Mouse (Mus musculus): ENCODE measurements around the gene Numa1. TPM values are rescaled to one million over a fixed set of nuclear protein-coding genes. Genes with fewer than 3 reads are reported as not detected.
"Not testable (repeated sequence)": the region's sequence is repeated elsewhere in the genome, so short reads cannot be mapped to it uniquely, and the experiment has no call there.

Gene Numa1
- total RNA-seq (2021): 100 to 1,000 TPM; 179 to 203 TPM
- long read RNA-seq, experiment 1, transcript Numa1-202 (13 exons, 2,934 nt): major isoform, 13 of 36 reads
- long read RNA-seq, experiment 1, partial matches to known transcripts: 11 of 36 reads
- long read RNA-seq, experiment 1, other reads (novel, unspliced or antisense): 12 of 36 reads
- long read RNA-seq, experiment 2, transcript Numa1-202 (13 exons, 2,934 nt): major isoform, 9 of 40 reads
- long read RNA-seq, experiment 2, partial matches to known transcripts: 23 of 40 reads
- long read RNA-seq, experiment 2, other reads (novel, unspliced or antisense): 8 of 40 reads

DNA sequence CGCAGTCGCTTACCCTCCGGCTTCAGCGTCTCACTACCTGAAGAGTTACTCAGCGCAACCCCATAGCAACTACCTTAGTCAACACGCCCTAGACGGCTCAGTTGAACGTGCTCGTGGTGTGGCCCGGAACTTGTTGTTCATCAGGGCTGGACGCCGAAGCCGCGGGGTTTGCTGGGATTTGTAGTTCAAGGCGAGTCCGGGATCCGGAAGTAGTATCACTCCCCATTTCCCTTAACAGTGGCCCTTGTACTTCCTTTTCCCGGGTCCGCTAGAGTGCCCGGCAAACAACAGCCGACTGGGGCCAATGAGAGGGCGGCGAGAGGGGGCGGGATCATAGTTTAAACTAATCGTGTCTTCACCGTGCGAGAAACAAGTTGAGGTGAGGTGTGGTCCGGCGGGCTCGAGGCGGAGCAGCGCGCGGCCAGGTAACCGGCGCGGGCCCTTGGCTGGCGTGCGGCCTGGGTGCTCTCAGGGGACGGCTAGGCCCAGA is at the start of gene Numa1, which contains the start of gene Lrrc51:
Numa1 (plus strand) TSS at position 361 of the 490 bp plus-strand sequence.
Lrrc51 (minus strand) TSS at position 145 of the 490 bp plus-strand sequence.
- peak; percentile 76 to 94 for DNase-seq (ENCODE audit: low spot score in 2 of 2)

GRCm38 (mm10) chr7:101884160-101884559 is 49.8 kb upstream of the Numa1 start:
- no peak for DNase-seq (ENCODE audit: low spot score in 2 of 2)

DNA sequence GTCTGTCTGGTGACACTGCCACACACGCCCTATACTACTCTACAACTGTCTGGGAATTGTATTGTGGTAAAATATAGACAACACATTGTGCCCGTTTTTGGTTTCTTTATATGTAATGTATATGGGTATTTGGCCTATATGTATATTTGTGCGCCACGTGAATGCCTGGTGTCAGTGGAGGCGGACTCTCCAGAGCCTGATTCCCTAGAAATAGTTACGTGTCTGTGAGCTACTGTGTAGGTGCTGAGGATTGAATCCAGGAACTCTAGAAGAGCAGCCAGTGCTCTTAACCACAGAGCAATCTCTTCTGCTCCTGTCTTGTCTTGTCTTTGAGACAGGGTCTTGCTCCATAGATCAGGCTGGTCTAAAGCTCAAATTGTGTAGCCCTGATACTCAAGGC is 47.6 kb upstream of the Numa1 start:
- DNase-seq (ENCODE audit: low spot score in 2 of 2): no peak

- no peak for DNase-seq (ENCODE audit: low spot score in 2 of 2)
These were observed 45.5 kb upstream of the Numa1 start for GRCm38 (mm10) chr7:101888460-101888859.

GRCm38 (mm10) chr7:101895695-101896094 is 38.2 kb upstream of the Numa1 start:
- DNase-seq (ENCODE audit: low spot score in 2 of 2): no peak

DNA sequence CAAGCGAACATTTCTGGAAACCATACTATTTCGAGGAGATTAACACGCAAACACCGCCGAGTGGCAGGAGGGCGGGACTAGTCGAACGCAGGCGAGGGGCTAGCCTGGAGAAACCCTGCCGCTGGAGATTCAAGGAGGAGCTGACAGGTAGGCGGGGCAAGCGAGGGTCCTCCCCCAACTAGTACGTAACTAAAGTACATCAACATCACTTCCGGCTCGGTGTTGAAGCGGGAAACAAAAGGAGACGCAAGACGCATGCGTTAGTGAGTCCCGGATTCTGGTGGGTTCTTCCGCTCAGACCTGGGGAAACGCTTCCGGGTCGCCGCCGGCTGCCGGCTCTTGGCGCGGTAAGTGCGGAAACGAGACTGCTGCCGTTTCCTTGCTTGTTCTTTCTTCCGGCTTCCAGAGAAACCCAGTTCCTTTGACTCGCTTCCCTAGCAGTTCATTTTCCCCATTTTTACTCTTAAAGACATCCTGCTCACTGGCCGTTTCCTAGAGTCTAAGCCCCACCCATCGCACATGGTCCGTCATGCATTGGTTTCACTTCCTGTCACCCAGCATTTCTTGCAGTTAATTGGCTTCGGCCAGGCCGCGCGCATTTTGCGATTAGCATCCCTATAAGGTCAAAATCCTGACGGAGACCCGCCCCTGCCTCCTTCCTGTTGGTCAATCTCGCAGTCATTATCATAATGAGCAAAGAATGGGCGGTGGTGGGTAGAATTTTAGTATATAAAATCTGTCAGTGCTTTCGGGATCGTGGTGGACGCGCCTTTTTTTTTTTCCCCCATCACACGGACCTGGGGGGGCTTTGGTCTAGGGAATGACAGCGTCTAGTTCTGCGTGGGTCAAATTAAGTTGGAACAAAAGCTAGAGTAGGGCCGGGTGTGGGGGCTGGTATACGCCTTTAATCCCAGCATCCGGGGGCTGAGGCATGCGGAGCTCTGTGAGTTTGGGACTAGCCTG is 37.5 kb upstream of the Numa1 start:
- peak; percentile 75 to 91 for DNase-seq (ENCODE audit: low spot score in 2 of 2)

DNA sequence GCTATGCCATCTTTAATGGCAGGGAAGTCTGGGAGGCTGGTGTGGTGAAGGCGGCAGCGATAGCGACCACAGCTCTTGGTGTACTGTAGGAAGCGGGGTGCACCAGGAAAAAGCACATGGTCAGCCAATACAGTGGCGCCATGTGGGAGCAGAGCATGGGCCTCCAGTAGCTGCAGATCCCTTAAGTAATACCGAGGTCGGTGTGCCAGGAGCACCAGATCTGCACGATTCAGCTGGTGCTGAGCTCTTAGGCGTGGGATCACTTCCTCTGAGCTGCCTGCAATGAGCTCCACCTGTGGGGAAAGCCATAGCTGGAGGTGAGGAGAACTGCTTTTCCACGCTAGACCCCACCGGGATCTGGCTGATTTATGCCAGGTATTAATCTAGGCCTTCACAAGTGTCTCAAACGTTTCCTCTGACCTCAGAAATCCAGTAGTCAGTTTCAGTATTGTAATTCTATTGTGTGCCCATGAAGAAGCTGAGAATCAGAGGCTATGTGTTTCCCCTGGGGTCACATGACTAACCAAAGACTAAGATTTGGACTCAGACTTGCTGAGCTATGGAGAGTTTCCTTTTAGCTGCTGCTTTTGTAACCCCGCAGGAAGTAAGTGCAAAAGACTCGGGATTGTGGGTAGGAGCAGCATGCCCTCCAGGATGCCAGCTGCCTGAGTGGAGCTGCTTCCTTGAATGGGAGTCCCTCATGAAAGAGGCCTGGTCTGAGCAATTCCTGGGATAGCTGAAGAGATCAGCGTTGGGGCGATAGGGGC is 33.4 kb upstream of the Numa1 start:
- DNase-seq (ENCODE audit: low spot score in 2 of 2): no peak

DNA sequence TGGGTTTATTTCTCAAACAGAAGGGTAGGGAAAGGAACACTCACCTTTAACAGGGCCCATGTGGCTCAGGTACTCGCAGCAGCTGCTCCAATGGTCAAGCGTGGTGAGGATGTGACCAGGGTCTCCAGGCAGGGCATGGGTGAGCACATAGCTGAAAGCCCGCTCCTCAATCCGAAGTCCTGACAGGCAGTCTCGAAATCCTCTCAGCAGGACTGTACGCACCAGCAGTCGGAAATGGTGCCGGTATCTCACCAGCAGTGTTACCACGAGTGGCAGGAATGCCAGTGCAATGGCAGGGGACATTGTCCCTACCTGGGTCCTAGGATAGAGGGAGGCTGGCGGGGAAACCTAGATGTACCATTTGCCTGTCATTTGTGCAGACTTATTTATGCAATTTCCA is 31.9 kb upstream of the Numa1 start:
- no peak for DNase-seq (ENCODE audit: low spot score in 2 of 2)

GRCm38 (mm10) chr7:101902846-101903245 is 31.1 kb upstream of the Numa1 start:
- DNase-seq (ENCODE audit: low spot score in 2 of 2): no peak

- peak; percentile 95 to 99 for DNase-seq (ENCODE audit: low spot score in 2 of 2)
These were observed 28.2 kb upstream of the Numa1 start, which contains the start of gene Lamtor1 for GRCm38 (mm10) chr7:101905561-101906286. Lamtor1 (plus strand) TSS chr7:101905904.

DNA sequence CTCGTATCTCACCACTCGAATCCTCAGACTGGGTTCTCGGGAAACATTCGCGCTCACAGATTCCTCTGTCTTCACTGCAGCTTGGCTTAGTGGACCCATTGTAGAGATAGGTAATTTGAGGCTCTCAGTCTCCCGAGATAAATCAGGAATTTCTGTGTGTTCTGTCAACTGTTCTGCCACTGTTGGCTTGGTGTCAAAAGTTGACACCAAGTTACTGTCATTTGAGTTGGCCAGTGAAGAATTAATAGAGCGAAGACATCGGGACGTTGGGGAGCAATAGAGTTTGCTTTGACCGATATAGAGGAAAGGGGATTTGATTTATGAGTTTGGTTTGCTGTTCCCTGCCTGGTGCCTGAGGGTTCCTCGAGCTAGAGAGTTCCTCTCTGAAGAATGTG is 27.6 kb upstream of the Numa1 start, which contains the start of gene Tomt:
Tomt (minus strand) TSS at position 73 of the 395 bp plus-strand sequence.
- DNase-seq (ENCODE audit: low spot score in 2 of 2): no peak

DNA sequence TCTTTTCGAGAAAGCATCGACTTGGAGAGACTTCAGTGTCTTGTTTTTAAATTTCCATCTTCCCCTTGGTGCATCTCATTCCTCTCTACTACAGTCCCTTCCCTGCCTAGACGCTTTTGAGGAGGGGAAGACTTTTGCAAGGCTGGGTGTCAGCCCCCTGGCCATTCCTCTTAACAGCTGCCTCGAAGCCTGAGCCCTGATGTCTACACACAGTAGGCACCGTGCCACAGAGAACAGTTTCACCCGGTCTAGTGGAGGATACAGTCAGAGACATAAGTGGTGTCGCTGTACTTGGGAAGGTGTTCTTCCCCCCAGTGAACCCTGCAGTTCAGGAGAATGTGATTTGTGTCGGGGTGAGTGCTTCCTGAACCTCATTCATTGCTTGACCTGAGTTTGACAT is 27.2 kb upstream of the Numa1 start:
- DNase-seq (ENCODE audit: low spot score in 2 of 2): no peak

GRCm38 (mm10) chr7:101908367-101908766 is 25.5 kb upstream of the Numa1 start:
- no peak for DNase-seq (ENCODE audit: low spot score in 2 of 2)

DNA sequence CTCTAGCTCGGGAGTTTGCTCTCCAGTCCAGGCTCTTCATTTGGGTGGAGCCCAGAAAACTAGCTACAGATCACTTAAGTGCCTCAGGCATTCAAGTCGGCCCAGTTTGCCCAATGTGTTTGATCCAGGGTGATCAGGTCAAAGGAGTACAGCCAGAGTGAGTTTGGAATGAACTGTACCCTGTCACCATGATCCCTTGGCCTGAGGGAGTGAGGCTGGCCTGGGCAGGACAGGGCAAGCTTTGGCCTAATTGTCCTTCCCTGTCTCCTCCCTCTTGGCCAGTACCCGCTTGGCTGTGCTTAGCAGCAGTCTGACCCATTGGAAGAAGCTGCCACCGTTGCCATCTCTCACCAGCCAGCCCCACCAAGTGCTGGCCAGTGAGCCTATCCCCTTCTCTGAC is 23.8 kb upstream of the Numa1 start:
- no peak for DNase-seq (ENCODE audit: low spot score in 2 of 2)

DNA sequence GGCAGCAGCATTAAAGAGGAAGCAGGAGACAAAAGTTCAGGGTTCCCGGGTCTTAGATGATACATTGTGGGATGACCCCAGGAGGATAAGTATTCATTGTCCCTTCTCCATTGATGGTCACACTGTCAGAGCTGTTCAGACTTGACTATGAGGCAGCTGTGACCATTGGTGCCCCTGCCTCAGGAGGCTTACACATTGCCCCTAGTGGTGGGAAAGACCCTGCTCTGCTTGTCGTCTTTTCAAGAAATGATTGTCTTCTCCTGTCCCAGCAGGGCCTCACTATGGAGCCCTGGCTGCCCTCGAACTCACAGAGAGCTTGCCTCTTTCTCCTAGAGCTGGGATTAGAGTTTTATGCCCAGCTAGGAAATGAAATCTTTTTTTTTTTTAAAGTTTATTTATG is 21.9 kb upstream of the Numa1 start:
- no peak for DNase-seq (ENCODE audit: low spot score in 2 of 2)

DNA sequence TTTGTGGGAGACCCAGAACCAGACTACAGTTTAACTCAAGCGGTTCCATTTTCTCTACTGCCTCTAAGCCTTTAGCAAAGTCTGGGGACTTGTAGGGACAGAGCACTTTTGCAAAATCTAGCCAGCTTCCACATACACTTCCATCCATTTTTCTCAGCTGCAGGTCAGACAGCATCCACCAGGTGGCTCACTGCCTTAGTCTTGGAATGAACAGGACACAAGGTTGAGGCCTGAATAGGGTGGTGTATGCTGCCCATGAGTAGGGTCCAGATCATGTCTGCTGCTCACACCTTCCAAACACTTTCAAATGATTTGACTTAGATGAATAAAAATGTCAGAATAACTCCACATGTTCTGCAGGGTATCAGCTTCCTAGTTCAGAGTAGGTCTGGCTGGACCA is 15.8 kb upstream of the Numa1 start:
- DNase-seq (ENCODE audit: low spot score in 2 of 2): no peak

DNA sequence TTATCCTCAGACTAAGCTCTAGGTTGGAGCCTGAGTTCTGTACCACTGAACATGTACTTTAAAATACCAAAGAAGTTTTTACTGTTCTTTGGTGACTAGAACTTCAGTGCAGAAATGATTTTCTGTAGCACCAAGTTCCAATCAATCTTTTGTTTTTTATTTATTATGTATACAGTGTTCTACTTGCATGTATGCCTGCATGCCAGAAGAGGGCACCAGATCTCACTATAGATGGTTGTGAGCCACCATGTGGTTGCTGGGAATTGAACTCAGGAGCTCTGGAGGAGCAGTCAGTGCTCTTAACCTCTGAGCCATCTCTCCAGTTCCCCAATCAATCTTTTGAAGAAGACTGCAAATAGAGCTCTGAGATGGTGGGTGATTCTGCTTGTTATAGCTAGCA is 8.0 kb upstream of the Numa1 start:
- not testable (repeated sequence) for DNase-seq (ENCODE audit: low spot score in 2 of 2)

- DNase-seq (ENCODE audit: low spot score in 2 of 2): no peak
These were observed 5.8 kb upstream of the Numa1 start for GRCm38 (mm10) chr7:101928093-101928492.

DNA sequence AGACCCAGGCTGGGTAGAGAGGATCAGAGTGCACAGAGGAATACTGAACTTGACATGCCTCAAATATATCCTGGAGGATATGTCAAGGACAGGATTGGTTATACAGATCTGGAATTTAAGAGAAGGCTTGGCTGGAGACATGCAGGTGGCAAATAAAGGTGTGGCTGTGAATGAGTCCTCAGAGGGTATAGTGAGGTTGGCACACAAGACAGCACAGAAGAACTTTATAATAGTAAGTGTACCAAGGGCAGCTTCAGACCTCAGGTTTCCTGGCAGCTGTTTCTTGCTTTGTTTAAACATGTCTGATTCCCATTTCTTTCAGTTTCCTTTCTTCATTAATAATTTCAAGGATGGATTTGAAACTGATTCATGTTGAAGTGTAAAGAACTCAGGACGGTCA is 1.4 kb upstream of the Numa1 start:
- DNase-seq (ENCODE audit: low spot score in 2 of 2): no peak

DNA sequence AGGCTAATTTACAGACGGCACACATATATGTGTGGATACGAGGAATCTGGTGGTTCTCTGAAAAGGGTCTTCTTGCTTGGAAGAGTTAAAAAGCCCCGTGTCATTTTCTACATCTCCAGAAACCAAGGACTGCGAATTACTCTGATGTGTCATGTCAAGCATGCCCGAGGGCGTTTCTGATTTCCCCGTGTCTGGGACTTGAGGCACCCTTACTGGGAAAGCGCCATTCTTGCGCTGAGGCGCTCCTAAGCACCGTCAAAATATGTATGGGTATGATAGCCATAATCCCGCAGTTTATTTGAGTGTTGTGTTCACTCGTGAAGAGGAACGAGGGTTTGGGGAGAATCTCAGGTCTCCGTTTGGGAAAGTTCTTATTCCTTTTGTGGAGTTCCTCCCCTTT is 611 bp upstream of the Numa1 start:
- no peak for DNase-seq (ENCODE audit: low spot score in 2 of 2)

Data from adrenal gland, postnatal 4 days (tissue).